Mouse (Mus musculus) liver, embryonic 14.5 days (tissue): Measurements from ENCODE around the gene Flna. TPM values are rescaled to one million over a fixed set of nuclear protein-coding genes. Genes with fewer than 3 reads are reported as not detected.

ENCODE experiments used
- ATAC-seq: fragments of 200-750 bp; cut with Nextera tagmentation; 2 replicates; pipeline ENCODE4 v1.8.0; 2017; ENCODE audit warnings: moderate number of reproducible peaks, mild to moderate bottlenecking, moderate library complexity; ENCODE audit not compliant: insufficient read depth
- DNase-seq, 3 experiments: peaks; one replicate each; pipeline ENCODE4 v3.0.0-alpha.2; 2012 to 2013; ENCODE audit warnings: low read depth in 3 of 3, low spot score in 3 of 3
- H3K27ac ChIP-seq: fragments of 300-500 bp; sonication (generic); 2 replicates; pipeline ENCODE4 v1.5.1; 2014; ENCODE audit warnings: moderate library complexity, mild to moderate bottlenecking, control low read depth, inconsistent platforms
- H3K27me3 ChIP-seq: fragments of 300-500 bp; sonication (generic); 2 replicates; pipeline ENCODE4 v1.6.1; 2014; ENCODE audit warnings: mild to moderate bottlenecking, low read length, moderate library complexity; ENCODE audit not compliant: control insufficient read depth, insufficient read depth
- H3K36me3 ChIP-seq: fragments of 300-500 bp; sonication (generic); replicated peaks from 2 replicates; pipeline ENCODE4 v1.6.1; 2014; ENCODE audit warnings: low read depth; ENCODE audit not compliant: control insufficient read depth, insufficient read depth
- H3K4me1 ChIP-seq, 2 experiments: fragments of 200-500 bp in 1 of 2; fragments of 300-500 bp in 1 of 2; sonication (generic) in 1 of 2; replicated peaks; 2 replicates each; pipeline ENCODE4 v1.6.1; 2012 to 2014; ENCODE audit warnings: antibody characterized with exemption in 1 of 2, inconsistent platforms in 1 of 2, low read length in 1 of 2; ENCODE audit not compliant: control insufficient read depth in 2 of 2, insufficient read depth in 2 of 2
- H3K4me2 ChIP-seq: fragments of 300-500 bp; sonication (generic); 2 replicates; pipeline ENCODE4 v1.6.1; 2014; ENCODE audit warnings: low read depth, mild to moderate bottlenecking, control low read depth, moderate library complexity
- H3K4me3 ChIP-seq, 2 experiments: fragments of 200-500 bp in 1 of 2; fragments of 300-500 bp in 1 of 2; sonication (generic) in 1 of 2; 2 replicates each; pipeline ENCODE4 v1.5.1; 2012 to 2014; ENCODE audit warnings: low read depth in 2 of 2, low read length in 2 of 2, mild to moderate bottlenecking in 2 of 2, control low read depth in 1 of 2, inconsistent platforms in 1 of 2, moderate library complexity in 1 of 2; ENCODE audit not compliant: insufficient read depth in 1 of 2
- H3K9ac ChIP-seq: fragments of 300-500 bp; sonication (generic); replicated peaks from 2 replicates; pipeline ENCODE4 v1.6.1; 2014; ENCODE audit warnings: mild to moderate bottlenecking, control low read depth, moderate library complexity
- H3K9me3 ChIP-seq: fragments of 300-500 bp; sonication (generic); 2 replicates; pipeline ENCODE4 v1.6.1; 2016; ENCODE audit warnings: low read length, mixed read lengths; ENCODE audit not compliant: control insufficient read depth
- CTCF ChIP-seq: IDR thresholded peaks from 2 replicates; pipeline ENCODE4 v1.5.1; 2016; ENCODE audit warnings: antibody characterized with exemption, low read depth, control low read depth
- EP300 ChIP-seq: IDR thresholded peaks from 2 replicates; pipeline ENCODE4 v1.6.1; 2016; ENCODE audit warnings: antibody characterized with exemption, low read depth
- WGBS: fragments of 180-500 bp; shearing (Covaris S2); extraction: QIAGEN DNeasy Blood & Tissue Kit; methylation state at CpG from one replicate; pipeline ENCODE4 v1.1.7; 2014; ENCODE audit not compliant: insufficient replicate concordance; 5-methylcytosine and 5-hydroxymethylcytosine counted together
- microRNA-seq: library from miRNA; unstranded; fragments of <30 nt; microRNA quantifications from one replicate; pipeline ENCODE4, GENCODE M21; 2016
- polyA plus RNA-seq, 2 experiments: library from polyadenylated mRNA; depleted of rRNA in 1 of 2; stranded (reverse) in 1 of 2; unstranded in 1 of 2; fragments of >200 nt; fragmentation: Nextera tagmentation in 1 of 2; extraction: Ambion mirVana in 1 of 2; gene quantifications; 2 replicates each; pipeline versions ENCODE4 v1.2.1 to v1.2.3; 2012 to 2014

Gene Flna
- polyA plus RNA-seq, 2 experiments: 36.6 to 69.6 TPM

DNA sequence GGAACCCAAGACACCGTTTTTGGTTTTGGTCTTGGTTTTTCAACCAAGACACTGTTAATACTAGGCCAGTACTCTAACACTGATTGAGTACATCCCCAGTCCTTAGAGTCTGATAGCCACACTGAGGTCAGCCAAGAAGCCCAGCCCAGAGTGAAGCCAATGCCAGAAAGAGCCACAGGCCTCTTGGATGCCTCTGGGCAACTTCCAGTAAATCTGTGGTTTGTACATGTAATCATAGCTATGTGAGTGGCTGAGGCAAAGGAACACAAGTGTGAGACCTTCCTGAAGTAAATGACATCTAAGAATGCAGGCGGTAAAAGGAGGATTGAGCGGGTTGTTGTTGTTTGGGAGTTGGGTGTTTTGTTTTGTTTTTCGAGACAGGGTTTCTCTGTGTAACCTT is 31.1 kb downstream of the Flna start:
- ATAC-seq (no peak), DNase-seq (no peak)
- Histone ChIP-seq H3K9ac (no peak overlapping the region), H3K4me2 (no peak overlapping the region), H3K27ac (no peak overlapping the region), H3K36me3 (no peaks in the 10 kb centered on the region), H3K27me3 (no peaks in the 10 kb centered on the region), H3K4me1 (no peaks in the 10 kb centered on the region), H3K4me3 (no peak overlapping the region), H3K9me3 (no peaks in the 10 kb centered on the region)
- WGBS: 68% methylated on average over 4 of the region's 4 CpGs
- TF ChIP-seq EP300 (no peak), CTCF (no peak)

- Histone ChIP-seq H3K4me2 (no peak overlapping the region), H3K4me1 (no peaks in the 10 kb centered on the region), H3K9me3 (no peaks in the 10 kb centered on the region), H3K27me3 (no peaks in the 10 kb centered on the region), H3K4me3 (no peak overlapping the region), H3K27ac (no peak overlapping the region), H3K9ac (no peak overlapping the region), H3K36me3 (no peaks in the 10 kb centered on the region)
- DNase-seq: no peak
- no peak for ATAC-seq
- WGBS: 50% methylated on average over 2 of the region's 2 CpGs
- TF ChIP-seq CTCF (no peak), EP300 (no peak)
Measured at GRCm38 (mm10) chrX:74203556-74203955, 46.1 kb downstream of the Flna start.

- DNase-seq: no peak
- no peaks in the 10 kb centered on the region for H3K36me3 ChIP-seq
- no peak for ATAC-seq
- H3K4me3 ChIP-seq: no peak within 1 kb of the TSS
- no peak within 1 kb of the TSS for H3K9ac ChIP-seq
- no peak within 1 kb of the TSS for H3K27ac ChIP-seq
- H3K4me2 ChIP-seq: no peak within 1 kb of the TSS
- TF ChIP-seq EP300 (no peak), CTCF (no peak)
- no peaks in the 10 kb centered on the region for H3K27me3 ChIP-seq
- H3K4me1 ChIP-seq: no peaks in the 10 kb centered on the region
- WGBS: 75% methylated on average over 17 of the region's 17 CpGs
- no peaks in the 10 kb centered on the region for H3K9me3 ChIP-seq
Measured at GRCm38 (mm10) chrX:74176959-74177358, 72.7 kb downstream of the Flna start, which contains the start of gene Tktl1. Gene Tktl1, plus strand, starts transcription at chrX:74177259.

Small RNA genes within 50 kb of the gene (microRNA-seq; reads per million reads assigned to microRNA genes)
- gene Mir7091: 3.8 reads per million

Other genes with a start within 250 kb of the Flna start
- 19.9 and 20.2 TPM in 2 replicates for gene Irak1, start 225.9 kb downstream of the Flna start, polyA plus RNA-seq (2012; rRNA removed)
- 15.5 and 17.0 TPM in 2 replicates for gene Irak1, start 225.9 kb downstream of the Flna start, polyA plus RNA-seq (2014; fragmentation: Nextera tagmentation; extraction: Ambion mirVana)
- not detected in 2 replicates for gene Opn1mw, start 122.4 kb downstream of the Flna start, polyA plus RNA-seq (2012; rRNA removed)
- not detected in 2 replicates for gene Opn1mw, start 122.4 kb downstream of the Flna start, polyA plus RNA-seq (2014; fragmentation: Nextera tagmentation; extraction: Ambion mirVana)
- 2.2 and 3.2 TPM in 2 replicates for gene Mecp2, start 114.5 kb downstream of the Flna start, polyA plus RNA-seq (2012; rRNA removed)
- 4.4 and 6.0 TPM in 2 replicates for gene Mecp2, start 114.5 kb downstream of the Flna start, polyA plus RNA-seq (2014; fragmentation: Nextera tagmentation; extraction: Ambion mirVana)
- gene Tex28, start 82.0 kb downstream of the Flna start, polyA plus RNA-seq (2012; rRNA removed): not detected in 2 replicates
- gene Tex28, start 82.0 kb downstream of the Flna start, polyA plus RNA-seq (2014; fragmentation: Nextera tagmentation; extraction: Ambion mirVana): not detected in 2 replicates
- not detected in 2 replicates for gene Tktl1, start 72.6 kb downstream of the Flna start, polyA plus RNA-seq (2012; rRNA removed)
- gene Tktl1, start 72.6 kb downstream of the Flna start, polyA plus RNA-seq (2014; fragmentation: Nextera tagmentation; extraction: Ambion mirVana): not detected in 2 replicates
- 27.3 and 43.6 TPM in 2 replicates for gene Emd, start 4.9 kb upstream of the Flna start, polyA plus RNA-seq (2012; rRNA removed)
- gene Emd, start 4.9 kb upstream of the Flna start, polyA plus RNA-seq (2014; fragmentation: Nextera tagmentation; extraction: Ambion mirVana): 9.4 and 11.1 TPM in 2 replicates
- gene Rpl10, start 21.0 kb upstream of the Flna start, polyA plus RNA-seq (2012; rRNA removed): 942 and 1,216 TPM in 2 replicates
- 522 and 532 TPM in 2 replicates for gene Rpl10, start 21.0 kb upstream of the Flna start, polyA plus RNA-seq (2014; fragmentation: Nextera tagmentation; extraction: Ambion mirVana)
- 16.1 and 18.7 TPM in 2 replicates for gene Taz, start 32.1 kb upstream of the Flna start, polyA plus RNA-seq (2012; rRNA removed)
- 18.7 and 21.6 TPM in 2 replicates for gene Taz, start 32.1 kb upstream of the Flna start, polyA plus RNA-seq (2014; fragmentation: Nextera tagmentation; extraction: Ambion mirVana)
- gene Dnase1l1, start 32.5 kb upstream of the Flna start, polyA plus RNA-seq (2012; rRNA removed): 19.5 and 22.6 TPM in 2 replicates
- gene Dnase1l1, start 32.5 kb upstream of the Flna start, polyA plus RNA-seq (2014; fragmentation: Nextera tagmentation; extraction: Ambion mirVana): 20.9 and 23.8 TPM in 2 replicates
- 64.7 and 69.6 TPM in 2 replicates for gene Atp6ap1, start 47.3 kb upstream of the Flna start, polyA plus RNA-seq (2012; rRNA removed)
- 54.1 and 60.6 TPM in 2 replicates for gene Atp6ap1, start 47.3 kb upstream of the Flna start, polyA plus RNA-seq (2014; fragmentation: Nextera tagmentation; extraction: Ambion mirVana)
- gene Gdi1, start 55.2 kb upstream of the Flna start, polyA plus RNA-seq (2012; rRNA removed): 95.0 and 105 TPM in 2 replicates
- gene Gdi1, start 55.2 kb upstream of the Flna start, polyA plus RNA-seq (2014; fragmentation: Nextera tagmentation; extraction: Ambion mirVana): 31.9 and 35.5 TPM in 2 replicates
- gene Fam50a, start 63.2 kb upstream of the Flna start, polyA plus RNA-seq (2012; rRNA removed): 8.2 and 21.3 TPM in 2 replicates
- gene Fam50a, start 63.2 kb upstream of the Flna start, polyA plus RNA-seq (2014; fragmentation: Nextera tagmentation; extraction: Ambion mirVana): 20.7 and 26.4 TPM in 2 replicates
- gene Plxna3, start 79.2 kb upstream of the Flna start, polyA plus RNA-seq (2012; rRNA removed): 2.9 and 3.9 TPM in 2 replicates
- 0.51 and 1.0 TPM in 2 replicates for gene Plxna3, start 79.2 kb upstream of the Flna start, polyA plus RNA-seq (2014; fragmentation: Nextera tagmentation; extraction: Ambion mirVana)
- gene Lage3, start 103.8 kb upstream of the Flna start, polyA plus RNA-seq (2012; rRNA removed): 51.9 and 55.2 TPM in 2 replicates
- gene Lage3, start 103.8 kb upstream of the Flna start, polyA plus RNA-seq (2014; fragmentation: Nextera tagmentation; extraction: Ambion mirVana): 56.1 and 57.5 TPM in 2 replicates
- gene Ubl4a, start 123.4 kb upstream of the Flna start, polyA plus RNA-seq (2012; rRNA removed): 19.2 and 19.7 TPM in 2 replicates
- gene Ubl4a, start 123.4 kb upstream of the Flna start, polyA plus RNA-seq (2014; fragmentation: Nextera tagmentation; extraction: Ambion mirVana): 45.5 and 49.1 TPM in 2 replicates
- gene Slc10a3, start 123.5 kb upstream of the Flna start, polyA plus RNA-seq (2012; rRNA removed): 4.5 and 5.1 TPM in 2 replicates
- gene Slc10a3, start 123.5 kb upstream of the Flna start, polyA plus RNA-seq (2014; fragmentation: Nextera tagmentation; extraction: Ambion mirVana): 6.5 and 6.9 TPM in 2 replicates
- 7.5 and 7.8 TPM in 2 replicates for gene Fam3a, start 143.5 kb upstream of the Flna start, polyA plus RNA-seq (2012; rRNA removed)
- gene Fam3a, start 143.5 kb upstream of the Flna start, polyA plus RNA-seq (2014; fragmentation: Nextera tagmentation; extraction: Ambion mirVana): 7.1 and 7.5 TPM in 2 replicates
- gene Ikbkg, start 143.5 kb upstream of the Flna start, polyA plus RNA-seq (2012; rRNA removed): 6.9 and 13.2 TPM in 2 replicates
- gene Ikbkg, start 143.5 kb upstream of the Flna start, polyA plus RNA-seq (2014; fragmentation: Nextera tagmentation; extraction: Ambion mirVana): 18.5 and 23.0 TPM in 2 replicates
- 26.3 and 28.7 TPM in 2 replicates for gene G6pdx, start 179.4 kb upstream of the Flna start, polyA plus RNA-seq (2012; rRNA removed)
- 44.7 and 49.5 TPM in 2 replicates for gene G6pdx, start 179.4 kb upstream of the Flna start, polyA plus RNA-seq (2014; fragmentation: Nextera tagmentation; extraction: Ambion mirVana)
- gene Gm6880, start 231.6 kb upstream of the Flna start, polyA plus RNA-seq (2012; rRNA removed): not detected in 2 replicates
- not detected in 2 replicates for gene Gm6880, start 231.6 kb upstream of the Flna start, polyA plus RNA-seq (2014; fragmentation: Nextera tagmentation; extraction: Ambion mirVana)